Mouse (Mus musculus) MN1 (cell line): ENCODE results near the gene Gm5891.
"Not testable (repeated sequence)": the region's sequence is repeated elsewhere in the genome, so short reads cannot be mapped to it uniquely, and the experiment has no call there.

Experiments used
- DNase-seq: peaks from one replicate; pipeline ENCODE4 v3.0.0-alpha.2; 2016; ENCODE audit warnings: low spot score

Gene Gm5891

GRCm38 (mm10) chr7:21921191-21921590, at the start of gene Gm5891:
TSS of gene Gm5891 (minus strand) at chr7:21921291.
- not testable (repeated sequence) for DNase-seq
